Mouse (Mus musculus) spleen, adult 2 months (tissue): Measurements from ENCODE around the gene Pebp1. TPM values are rescaled to one million over a fixed set of nuclear protein-coding genes. Genes with fewer than 3 reads are reported as not detected.

Experiments
- DNase-seq, 2 experiments: peaks; one replicate each; pipeline versions ENCODE4 v3.0.0 to v3.0.0-alpha.2; 2012 to 2021; ENCODE audit warnings: low spot score in 2 of 2, low read depth in 1 of 2
- H3K27ac ChIP-seq: fragments of 200-500 bp; 2 replicates; pipeline ENCODE4 v1.5.1; 2012; ENCODE audit warnings: low read length, inconsistent platforms; ENCODE audit not compliant: insufficient read depth
- H3K27me3 ChIP-seq: fragments of 200-500 bp; 2 replicates; pipeline ENCODE4 v1.6.1; 2012; ENCODE audit warnings: mild to moderate bottlenecking, moderate library complexity, low read length, inconsistent platforms; ENCODE audit not compliant: control insufficient read depth, insufficient read depth
- H3K36me3 ChIP-seq: fragments of 200-500 bp; 2 replicates; pipeline ENCODE4 v1.6.1; 2012; ENCODE audit warnings: mild to moderate bottlenecking, low read length, inconsistent platforms; ENCODE audit not compliant: control insufficient read depth, insufficient read depth
- H3K4me1 ChIP-seq: fragments of 200-500 bp; 2 replicates; pipeline ENCODE4 v1.6.1; 2011; ENCODE audit warnings: inconsistent platforms; ENCODE audit not compliant: control insufficient read depth, insufficient read depth, insufficient read length
- H3K4me3 ChIP-seq: fragments of 200-500 bp; 2 replicates; pipeline ENCODE4 v1.5.1; 2011; ENCODE audit warnings: mild to moderate bottlenecking, inconsistent platforms; ENCODE audit not compliant: insufficient read depth, insufficient read length; ENCODE audit errors: extremely low read depth
- CTCF ChIP-seq: fragments of 200-500 bp; IDR thresholded peaks from 2 replicates; pipeline ENCODE4 v1.5.1; 2011; ENCODE audit warnings: mild to moderate bottlenecking, inconsistent platforms; ENCODE audit not compliant: insufficient read depth, insufficient read length, insufficient replicate concordance; ENCODE audit errors: extremely low read depth
- POLR2A ChIP-seq: fragments of 200-500 bp; IDR thresholded peaks from 2 replicates; pipeline ENCODE4 v1.6.1; 2011; ENCODE audit warnings: low read depth, low read length, inconsistent platforms
- WGBS: fragments of 180-500 bp; shearing (Covaris S2); methylation state at CpG from one replicate; pipeline ENCODE4 v1.1.7; 2018; 5-methylcytosine and 5-hydroxymethylcytosine counted together
- polyA plus RNA-seq: library from polyadenylated mRNA; depleted of rRNA; stranded (reverse); fragments of >200 nt; gene quantifications from 2 replicates; pipeline ENCODE4 v1.2.3, GENCODE M21; 2012; rRNA removed

Gene Pebp1
- 191 and 308 TPM in 2 replicates for polyA plus RNA-seq

DNA sequence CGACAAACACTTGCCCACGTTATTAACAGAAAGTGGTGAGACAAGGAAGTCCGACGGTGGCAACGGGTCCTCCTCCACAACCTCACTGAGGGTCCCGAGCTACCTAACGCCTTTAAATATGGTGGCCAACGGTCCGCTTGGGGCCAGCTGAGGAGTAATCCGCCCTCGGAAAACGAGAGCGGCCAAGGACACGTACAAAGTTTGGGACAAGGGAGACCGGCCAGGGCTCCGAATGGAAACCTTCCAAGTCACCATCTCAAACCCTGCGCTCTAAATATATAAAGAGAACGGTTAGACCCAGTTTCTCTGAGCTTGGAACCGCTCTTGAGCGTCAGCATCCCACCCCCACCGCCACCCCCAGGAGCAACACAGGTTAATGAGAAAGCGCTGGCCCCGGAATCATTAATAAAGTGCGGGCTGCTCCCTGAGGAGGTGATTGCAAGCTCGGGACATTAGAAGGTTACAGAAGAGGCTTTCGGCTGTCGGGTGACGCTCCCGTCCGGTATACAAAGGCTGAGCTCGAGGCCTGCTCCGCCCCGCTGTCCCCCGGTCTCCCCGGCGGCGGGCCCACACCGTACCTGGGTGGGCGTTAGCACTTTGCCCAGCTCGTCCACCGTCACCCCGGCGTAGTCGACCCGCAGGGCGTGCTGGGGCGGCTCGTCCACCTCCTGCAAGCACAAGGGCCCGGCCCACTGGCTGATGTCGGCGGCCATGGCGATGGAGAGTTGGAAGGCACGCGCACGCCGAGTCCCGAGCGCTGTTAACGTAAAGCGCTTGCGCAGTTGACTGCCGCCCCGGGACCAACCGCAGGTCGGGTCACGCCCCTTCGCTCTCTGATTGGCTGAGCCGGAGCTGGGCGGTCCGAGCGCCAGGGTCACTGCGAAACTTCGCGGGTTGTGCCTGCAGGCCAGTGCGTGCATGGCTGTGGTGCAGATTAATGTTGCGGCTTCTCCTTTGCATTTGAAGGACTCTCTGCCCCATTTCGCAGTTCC is at the start of gene Pebp1:
TSS of gene Pebp1 (minus strand) at position 795 of the 992 bp plus-strand sequence.
- Histone ChIP-seq H3K36me3 (peaks cover 9% of the 10 kb centered on the region; the same call in 1 of the 2 replicates), H3K27ac (no peak within 1 kb of the TSS), H3K27me3 (no peaks in the 10 kb centered on the region), H3K4me3 (peak within 1 kb of the TSS; percentile 68), H3K4me1 (peaks cover 6% of the 10 kb centered on the region)
- under 1% methylated on average over 76 of the region's 77 CpGs for WGBS
- TF ChIP-seq POLR2A, result peak; percentile 15; the same call in 1 of the 2 replicates
- no peak for TF ChIP-seq CTCF
- DNase-seq, result peak; percentile 85 to 96

DNA sequence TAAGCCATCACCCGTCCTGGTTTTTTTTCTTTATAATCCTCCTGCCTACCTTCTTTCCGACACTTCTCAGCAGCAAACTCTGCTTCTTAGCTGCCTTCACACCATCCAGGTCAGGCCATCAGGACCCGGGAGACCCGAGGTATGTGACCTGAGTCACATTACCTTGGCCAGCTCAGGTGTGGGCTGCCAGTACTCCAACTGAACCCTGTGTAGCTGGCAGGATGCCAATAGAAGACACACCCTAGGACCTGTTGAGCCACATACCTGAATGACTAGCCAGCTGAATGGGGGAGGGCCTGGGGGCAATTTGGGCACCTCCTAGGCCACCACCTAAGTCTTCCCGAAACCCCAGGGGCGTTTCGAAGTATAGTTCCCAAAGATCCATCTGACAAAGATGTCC is 43.0 kb upstream of the Pebp1 start:
- Histone ChIP-seq H3K27me3 (no peaks in the 10 kb centered on the region), H3K4me1 (no peaks in the 10 kb centered on the region), H3K27ac (no peak overlapping the region), H3K4me3 (no peak overlapping the region), H3K36me3 (no peaks in the 10 kb centered on the region)
- no peak for TF ChIP-seq POLR2A
- no peak for TF ChIP-seq CTCF
- no peak for DNase-seq
- WGBS, result 90% methylated on average over 7 of the region's 7 CpGs

GRCm38 (mm10) chr5:117326408-117326807 is 39.0 kb upstream of the Pebp1 start:
- Histone ChIP-seq H3K36me3 (no peaks in the 10 kb centered on the region), H3K4me3 (no peak overlapping the region), H3K27ac (no peak overlapping the region), H3K4me1 (no peaks in the 10 kb centered on the region), H3K27me3 (no peaks in the 10 kb centered on the region)
- WGBS, result 77% methylated on average over 6 of the region's 6 CpGs
- TF ChIP-seq POLR2A (no peak), CTCF (no peak)
- no peak for DNase-seq

GRCm38 (mm10) chr5:117323751-117324150 is 36.3 kb upstream of the Pebp1 start:
- no peaks in the 10 kb centered on the region for H3K36me3 ChIP-seq
- WGBS, result 92% methylated on average over 9 of the region's 9 CpGs
- no peak overlapping the region for H3K4me3 ChIP-seq
- DNase-seq, result no peak
- H3K4me1 ChIP-seq, result no peaks in the 10 kb centered on the region
- H3K27me3 ChIP-seq, result peaks cover 9% of the 10 kb centered on the region; the same call in 1 of the 2 replicates
- TF ChIP-seq POLR2A (no peak), CTCF (no peak)
- no peak overlapping the region for H3K27ac ChIP-seq

GRCm38 (mm10) chr5:117318741-117319629 is 31.6 kb upstream of the Pebp1 start, which contains the start of gene Vsig10:
TSS of gene Vsig10 (plus strand) at chr5:117319083.
- H3K27ac ChIP-seq, result peak within 1 kb of the TSS; percentile 71

DNA sequence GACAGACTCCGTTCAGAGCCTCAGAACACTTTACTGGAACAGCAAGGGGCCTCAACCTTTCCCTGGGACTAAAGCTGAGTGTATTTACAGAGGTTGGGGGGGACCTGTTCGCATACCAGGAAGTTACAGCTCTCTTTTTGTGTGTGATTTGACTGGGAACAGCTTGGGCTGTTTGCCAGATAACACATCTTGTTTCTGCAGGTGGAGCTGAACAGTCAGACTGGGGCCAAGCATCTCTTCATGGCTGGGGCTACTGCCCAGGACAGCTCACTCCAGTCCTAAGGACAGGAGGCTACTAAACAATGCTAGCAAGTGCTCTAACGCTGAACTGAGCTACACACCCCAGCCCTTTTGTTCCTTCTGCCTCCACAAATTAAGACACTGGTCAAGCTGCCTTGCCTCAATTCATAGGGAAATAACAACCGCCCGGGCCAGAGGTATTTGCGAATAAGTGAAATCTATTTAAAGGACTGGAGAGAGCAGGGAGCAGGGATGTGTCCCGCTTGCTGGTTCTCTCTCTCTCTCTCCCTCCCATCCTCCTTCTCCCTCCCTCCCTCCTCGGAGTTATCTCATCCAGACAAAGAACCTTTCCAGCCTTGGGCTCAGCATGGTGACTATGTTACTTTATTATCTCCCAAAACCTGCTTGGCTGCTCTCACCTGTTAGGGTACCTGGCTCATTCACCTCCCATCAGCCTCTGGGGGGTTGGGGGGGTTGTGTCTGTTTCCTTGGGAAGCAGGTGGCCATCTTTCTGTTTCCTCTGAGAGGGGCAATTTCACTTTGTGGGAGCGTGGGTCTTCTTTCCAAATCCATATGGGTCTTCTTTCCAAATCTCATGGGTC is 27.4 kb upstream of the Pebp1 start:
- no peak for DNase-seq
- H3K36me3 ChIP-seq, result no peaks in the 10 kb centered on the region
- H3K27ac ChIP-seq, result no peak overlapping the region
- 63% methylated on average over 9 of the region's 9 CpGs for WGBS
- no peak for TF ChIP-seq POLR2A
- TF ChIP-seq CTCF, result no peak
- no peak overlapping the region for H3K4me3 ChIP-seq
- H3K27me3 ChIP-seq, result peaks cover 10% of the 10 kb centered on the region; the same call in 1 of the 2 replicates
- no peaks in the 10 kb centered on the region for H3K4me1 ChIP-seq

More at GRCm38 (mm10) chr5:117318741-117319629, 31.6 kb upstream of the Pebp1 start, which contains the start of gene Vsig10:
- Histone ChIP-seq H3K4me3 (peak within 1 kb of the TSS; percentile 73), H3K36me3 (no peaks in the 10 kb centered on the region), H3K4me1 (no peaks in the 10 kb centered on the region), H3K27me3 (peaks cover 10% of the 10 kb centered on the region; the same call in 1 of the 2 replicates)
- TF ChIP-seq CTCF, result no peak
- TF ChIP-seq POLR2A, result no peak
- under 1% methylated on average over 75 of the region's 81 CpGs for WGBS
- DNase-seq, result peak in 1 of 2 experiments; percentile 45
